Mouse (Mus musculus): ENCODE data around the gene Fbln5. TPM values are rescaled to one million over a fixed set of nuclear protein-coding genes. Genes with fewer than 3 reads are reported as not detected.

Fbln5 gene
- polyA plus RNA-seq, 1 experiment from 2014 or later, result 66.9 TPM

DNA sequence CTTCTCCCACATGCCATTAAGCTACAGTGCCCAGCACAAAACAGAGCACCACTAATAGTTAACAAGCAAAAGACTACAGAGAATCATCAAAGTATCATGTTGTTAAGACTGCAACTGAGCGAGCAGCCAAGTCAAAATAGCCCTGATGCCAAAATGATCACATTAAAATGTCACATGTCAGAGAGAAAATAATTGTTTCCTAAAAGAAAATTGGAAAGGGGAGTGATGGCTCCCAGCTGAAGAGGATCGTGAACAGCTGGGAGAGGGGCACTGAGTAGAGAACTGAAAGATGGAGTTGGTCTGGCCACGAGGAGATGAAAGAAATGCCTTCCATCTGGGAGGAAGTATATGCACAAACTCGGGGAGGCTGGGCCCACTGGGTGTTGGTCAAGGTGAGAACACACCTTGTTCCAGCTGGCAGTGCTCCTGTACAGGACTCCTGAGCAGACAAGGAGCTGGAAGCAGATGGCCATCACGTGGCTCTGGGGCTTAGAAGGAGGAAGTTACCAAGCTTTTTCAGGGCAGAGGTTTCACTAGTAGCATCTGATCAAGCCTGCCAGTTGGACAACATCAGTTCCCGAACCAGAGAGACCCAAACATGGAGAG is 59.3 kb downstream of the Fbln5 start:
- H3K9me3 ChIP-seq (replicated peaks; ENCODE audit: control insufficient read depth, low read length), result no peaks in the 10 kb centered on the region
- no peaks in the 10 kb centered on the region for H3K36me3 ChIP-seq (ENCODE audit: control insufficient read depth, insufficient read depth, low read length)
- peak; percentile 81 for ATAC-seq (ENCODE audit: insufficient read depth, low FRiP score)
- H3K27me3 ChIP-seq (ENCODE audit: control insufficient read depth, insufficient read depth, low read length), result no peaks in the 10 kb centered on the region
- peaks cover 7% of the 10 kb centered on the region; the same call in 1 of the 2 replicates for H3K4me1 ChIP-seq (ENCODE audit: control insufficient read depth, insufficient read depth, low read length)
- peak overlapping the region; percentile 39 for H3K27ac ChIP-seq (ENCODE audit: low read length)
- H3K4me2 ChIP-seq (ENCODE audit: low read depth, low read length), result no peak overlapping the region
- H3K9ac ChIP-seq (ENCODE audit: low read length), result no peak overlapping the region
- WGBS, result 53% methylated on average over 6 of the region's 6 CpGs
- no peak overlapping the region for H3K4me3 ChIP-seq (replicated peaks; ENCODE audit: low read length)

DNA sequence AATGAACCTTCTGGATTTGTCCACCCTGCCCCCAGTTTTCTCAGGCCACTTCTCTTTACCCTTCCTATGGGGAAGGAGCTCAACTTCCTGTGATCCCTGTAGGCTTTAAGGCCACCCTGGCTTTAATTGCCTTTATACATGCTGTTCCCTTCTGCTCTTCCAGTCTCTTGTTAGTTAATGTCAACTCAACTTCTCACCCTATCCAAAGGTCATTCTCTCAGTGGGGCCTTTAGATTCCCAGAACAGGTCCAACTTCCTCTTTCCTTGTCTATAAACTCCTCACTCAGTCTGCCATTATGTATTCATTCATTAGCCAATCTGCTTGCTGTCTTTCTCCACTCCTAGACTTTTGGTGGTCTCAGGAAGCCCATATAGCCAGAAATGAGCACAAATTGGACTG is 60.2 kb downstream of the Fbln5 start:
- H3K9ac ChIP-seq (ENCODE audit: low read length), result no peak overlapping the region
- peak; percentile 67; the same call in 1 of the 2 replicates for ATAC-seq (ENCODE audit: insufficient read depth, low FRiP score)
- H3K4me2 ChIP-seq (ENCODE audit: low read depth, low read length), result no peak overlapping the region
- no peaks in the 10 kb centered on the region for H3K9me3 ChIP-seq (replicated peaks; ENCODE audit: control insufficient read depth, low read length)
- no peaks in the 10 kb centered on the region for H3K36me3 ChIP-seq (ENCODE audit: control insufficient read depth, insufficient read depth, low read length)
- H3K27me3 ChIP-seq (ENCODE audit: control insufficient read depth, insufficient read depth, low read length), result no peaks in the 10 kb centered on the region
- H3K4me1 ChIP-seq (ENCODE audit: control insufficient read depth, insufficient read depth, low read length), result peaks cover 7% of the 10 kb centered on the region; the same call in 1 of the 2 replicates
- H3K27ac ChIP-seq (ENCODE audit: low read length), result peak overlapping the region; percentile 39; the same call in 1 of the 2 replicates
- no peak overlapping the region for H3K4me3 ChIP-seq (replicated peaks; ENCODE audit: low read length)

DNA sequence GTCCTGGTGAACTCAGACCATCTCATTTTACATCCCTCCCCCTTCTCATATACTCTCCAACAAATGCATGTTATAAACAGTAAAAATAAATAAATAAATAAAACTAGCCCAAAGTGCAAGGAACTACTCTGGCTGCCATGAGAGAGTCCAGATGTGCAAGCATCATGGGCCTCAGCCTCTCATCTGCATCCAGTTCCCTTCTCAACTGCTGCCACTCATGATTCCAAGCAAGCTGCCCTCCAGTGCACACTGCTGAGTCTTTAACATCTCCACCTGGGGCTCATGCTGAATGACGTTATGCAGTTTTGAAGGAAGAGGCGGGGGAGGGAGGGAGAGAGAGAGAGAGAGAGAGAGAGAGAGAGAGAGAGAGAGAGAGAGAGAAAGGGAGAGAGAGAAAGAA is 76.5 kb downstream of the Fbln5 start:
- Histone ChIP-seq H3K4me2 (ENCODE audit: low read depth, low read length) (no peak overlapping the region), H3K4me1 (ENCODE audit: control insufficient read depth, insufficient read depth, low read length) (no peaks in the 10 kb centered on the region), H3K27me3 (ENCODE audit: control insufficient read depth, insufficient read depth, low read length) (no peaks in the 10 kb centered on the region), H3K9ac (ENCODE audit: low read length) (no peak overlapping the region), H3K27ac (ENCODE audit: low read length) (no peak overlapping the region), H3K36me3 (ENCODE audit: control insufficient read depth, insufficient read depth, low read length) (no peaks in the 10 kb centered on the region), H3K4me3 (replicated peaks; ENCODE audit: low read length) (no peak overlapping the region), H3K9me3 (replicated peaks; ENCODE audit: control insufficient read depth, low read length) (no peaks in the 10 kb centered on the region)
- WGBS, result 40% methylated on average over 2 of the region's 2 CpGs
- ATAC-seq (ENCODE audit: insufficient read depth, low FRiP score), result no peak

DNA sequence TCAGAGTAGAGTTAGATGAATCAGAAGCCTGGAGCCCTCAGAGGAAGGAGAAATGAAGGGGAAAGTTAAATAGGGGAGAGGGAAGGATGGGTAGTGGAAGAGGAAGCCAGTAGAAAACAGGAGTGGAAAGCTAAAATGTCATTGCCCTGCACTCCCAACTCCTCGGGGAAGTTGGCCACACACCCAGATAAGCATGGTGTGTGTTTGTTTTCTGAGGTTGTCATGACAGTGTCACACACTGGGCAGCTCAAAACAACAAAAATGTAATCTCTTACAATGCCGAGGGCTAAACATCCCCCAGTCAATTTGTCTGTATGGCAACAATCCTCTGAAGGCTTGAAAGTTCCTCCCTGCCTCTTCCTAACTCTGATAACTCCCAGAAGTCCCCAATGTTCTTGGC is 78.4 kb downstream of the Fbln5 start:
- H3K4me2 ChIP-seq (ENCODE audit: low read depth, low read length), result no peak overlapping the region
- no peaks in the 10 kb centered on the region for H3K27me3 ChIP-seq (ENCODE audit: control insufficient read depth, insufficient read depth, low read length)
- H3K4me3 ChIP-seq (replicated peaks; ENCODE audit: low read length), result no peak overlapping the region
- ATAC-seq (ENCODE audit: insufficient read depth, low FRiP score), result no peak
- WGBS, result 25% methylated on average over 2 of the region's 2 CpGs
- H3K36me3 ChIP-seq (ENCODE audit: control insufficient read depth, insufficient read depth, low read length), result no peaks in the 10 kb centered on the region
- no peaks in the 10 kb centered on the region for H3K9me3 ChIP-seq (replicated peaks; ENCODE audit: control insufficient read depth, low read length)
- H3K27ac ChIP-seq (ENCODE audit: low read length), result no peak overlapping the region
- no peaks in the 10 kb centered on the region for H3K4me1 ChIP-seq (ENCODE audit: control insufficient read depth, insufficient read depth, low read length)
- H3K9ac ChIP-seq (ENCODE audit: low read length), result no peak overlapping the region

DNA sequence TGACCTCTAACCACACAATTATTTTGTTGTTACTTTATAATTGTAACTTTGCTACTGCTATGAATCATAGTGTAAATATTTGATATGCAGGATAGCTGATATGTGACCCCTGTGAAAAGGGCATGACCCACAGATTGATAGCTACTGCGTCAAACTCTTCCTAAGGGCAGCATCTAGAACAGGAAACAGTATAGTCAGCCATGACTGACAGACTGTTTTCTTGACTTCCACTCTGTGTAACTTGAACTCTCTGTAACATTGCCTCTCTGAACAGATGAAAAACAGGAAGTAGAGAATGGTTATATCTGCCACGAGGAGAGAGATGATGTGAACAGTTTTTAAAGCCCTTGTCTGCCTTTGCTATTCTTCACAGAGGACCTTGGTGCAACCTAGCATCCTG is 78.8 kb downstream of the Fbln5 start:
- no peak overlapping the region for H3K27ac ChIP-seq (ENCODE audit: low read length)
- no peaks in the 10 kb centered on the region for H3K4me1 ChIP-seq (ENCODE audit: control insufficient read depth, insufficient read depth, low read length)
- no peaks in the 10 kb centered on the region for H3K27me3 ChIP-seq (ENCODE audit: control insufficient read depth, insufficient read depth, low read length)
- H3K36me3 ChIP-seq (ENCODE audit: control insufficient read depth, insufficient read depth, low read length), result no peaks in the 10 kb centered on the region
- no peak overlapping the region for H3K9ac ChIP-seq (ENCODE audit: low read length)
- H3K9me3 ChIP-seq (replicated peaks; ENCODE audit: control insufficient read depth, low read length), result no peaks in the 10 kb centered on the region
- no peak overlapping the region for H3K4me2 ChIP-seq (ENCODE audit: low read depth, low read length)
- WGBS, result 16% methylated on average over 2 of the region's 2 CpGs
- no peak for ATAC-seq (ENCODE audit: insufficient read depth, low FRiP score)
- no peak overlapping the region for H3K4me3 ChIP-seq (replicated peaks; ENCODE audit: low read length)

DNA sequence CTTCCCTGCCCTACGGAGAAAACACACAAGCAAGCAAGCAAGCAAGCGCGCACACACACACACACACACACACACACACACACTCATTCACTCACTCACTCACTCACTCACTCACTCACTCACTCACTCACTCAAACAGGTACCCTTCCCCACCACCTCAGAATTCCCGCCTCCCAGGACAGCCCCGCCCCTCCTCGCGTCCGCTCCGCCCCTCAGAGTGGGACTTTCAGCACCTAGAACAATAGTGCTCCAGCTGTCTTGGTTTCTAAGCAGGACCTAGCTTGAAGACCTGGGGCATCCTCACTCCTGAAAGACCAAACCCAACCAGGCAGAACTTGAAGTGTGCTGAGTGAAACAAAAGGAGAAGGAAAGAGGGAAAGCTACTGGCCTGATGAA is 100.1 kb downstream of the Fbln5 start:
- Histone ChIP-seq H3K4me2 (ENCODE audit: low read depth, low read length) (peak overlapping the region; percentile 94), H3K4me1 (ENCODE audit: control insufficient read depth, insufficient read depth, low read length) (0 out of 2 replicates have a peak, but pooled peaks cover 2% of the 10 kb centered on the region), H3K9me3 (replicated peaks; ENCODE audit: control insufficient read depth, low read length) (no peaks in the 10 kb centered on the region), H3K27ac (ENCODE audit: low read length) (no peak overlapping the region), H3K27me3 (ENCODE audit: control insufficient read depth, insufficient read depth, low read length) (no peaks in the 10 kb centered on the region), H3K4me3 (replicated peaks; ENCODE audit: low read length) (peak overlapping the region; percentile 68), H3K36me3 (ENCODE audit: control insufficient read depth, insufficient read depth, low read length) (no peaks in the 10 kb centered on the region), H3K9ac (ENCODE audit: low read length) (peak overlapping the region; percentile 75; the same call in 1 of the 2 replicates)
- peak; percentile 67; the same call in 1 of the 2 replicates for ATAC-seq (ENCODE audit: insufficient read depth, low FRiP score)
- under 1% methylated on average over 9 of the region's 9 CpGs for WGBS

DNA sequence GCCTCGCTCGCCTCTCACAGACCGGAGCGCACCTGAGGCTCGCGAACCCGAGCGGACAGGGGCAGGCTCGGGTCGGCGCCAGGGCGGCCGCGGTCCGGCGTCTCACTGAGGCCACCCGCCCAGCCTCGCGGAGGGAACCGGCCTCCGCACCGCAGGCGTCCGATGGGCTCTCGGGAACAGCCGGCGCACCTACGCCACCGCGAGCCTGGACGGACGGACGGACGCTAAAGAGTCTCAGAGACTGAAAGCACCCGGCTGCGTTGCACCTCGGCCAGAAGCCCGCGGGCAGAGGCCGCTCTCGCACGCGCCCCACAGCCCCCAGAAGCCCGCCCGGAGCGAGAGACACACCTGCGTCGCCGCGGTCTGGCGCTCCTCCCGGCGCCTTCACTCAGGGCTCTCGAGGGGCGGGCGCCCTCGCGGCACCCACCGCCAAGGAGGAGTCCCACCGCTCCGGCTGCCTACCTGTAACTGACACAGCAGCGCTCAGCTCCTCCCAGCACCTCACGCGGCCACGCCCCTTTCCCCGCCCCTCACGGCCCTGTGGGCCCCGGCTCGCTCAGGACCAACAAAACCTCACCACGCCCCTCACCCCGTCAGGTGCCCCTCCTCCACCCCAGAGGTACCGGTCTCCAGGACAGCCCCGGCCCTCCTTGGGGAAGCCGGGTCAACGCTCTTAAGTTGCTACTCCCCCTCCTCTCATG is 100.7 kb downstream of the Fbln5 start, which contains the start of gene Tc2n:
TSS of gene Tc2n (minus strand) at position 470 of the 701 bp plus-strand sequence.
- WGBS, result under 1% methylated on average over 71 of the region's 75 CpGs
- Histone ChIP-seq H3K36me3 (ENCODE audit: control insufficient read depth, insufficient read depth, low read length) (no peaks in the 10 kb centered on the region), H3K27ac (ENCODE audit: low read length) (peak within 1 kb of the TSS; percentile 85), H3K9me3 (replicated peaks; ENCODE audit: control insufficient read depth, low read length) (no peaks in the 10 kb centered on the region), H3K4me2 (ENCODE audit: low read depth, low read length) (peak within 1 kb of the TSS; percentile 94), H3K27me3 (ENCODE audit: control insufficient read depth, insufficient read depth, low read length) (no peaks in the 10 kb centered on the region), H3K9ac (ENCODE audit: low read length) (peak within 1 kb of the TSS; percentile 75), H3K4me3 (replicated peaks; ENCODE audit: low read length) (peak within 1 kb of the TSS; percentile 68), H3K4me1 (ENCODE audit: control insufficient read depth, insufficient read depth, low read length) (0 out of 2 replicates have a peak, but pooled peaks cover 2% of the 10 kb centered on the region)
- ATAC-seq (ENCODE audit: insufficient read depth, low FRiP score), result peak; percentile 99

DNA sequence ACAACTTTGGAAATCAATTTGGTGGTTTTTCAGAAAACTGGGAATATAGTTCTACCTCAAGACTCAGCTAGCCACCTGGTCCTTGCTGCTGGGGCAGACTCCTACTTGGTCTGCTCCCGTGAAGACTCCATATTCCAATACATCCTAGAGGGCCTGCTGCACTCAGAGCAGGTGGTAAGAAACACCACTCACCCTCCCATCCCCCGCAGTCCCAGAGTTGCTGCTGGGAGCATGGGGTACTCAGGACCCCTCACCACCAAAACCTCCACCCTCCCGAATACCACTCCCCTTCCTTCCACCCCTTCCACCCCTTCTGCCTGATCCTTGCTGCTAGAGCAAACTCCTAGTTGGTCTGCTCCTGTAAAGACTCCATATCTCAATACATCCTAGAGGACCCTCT is 119.7 kb downstream of the Fbln5 start:
- no peaks in the 10 kb centered on the region for H3K4me1 ChIP-seq (ENCODE audit: control insufficient read depth, insufficient read depth, low read length)
- WGBS, result 73% methylated on average over 3 of the region's 3 CpGs
- H3K4me3 ChIP-seq (replicated peaks; ENCODE audit: low read length), result no peak overlapping the region
- no peaks in the 10 kb centered on the region for H3K9me3 ChIP-seq (replicated peaks; ENCODE audit: control insufficient read depth, low read length)
- H3K9ac ChIP-seq (ENCODE audit: low read length), result no peak overlapping the region
- ATAC-seq (ENCODE audit: insufficient read depth, low FRiP score), result no peak
- no peak overlapping the region for H3K4me2 ChIP-seq (ENCODE audit: low read depth, low read length)
- no peak overlapping the region for H3K27ac ChIP-seq (ENCODE audit: low read length)
- no peaks in the 10 kb centered on the region for H3K36me3 ChIP-seq (ENCODE audit: control insufficient read depth, insufficient read depth, low read length)
- H3K27me3 ChIP-seq (ENCODE audit: control insufficient read depth, insufficient read depth, low read length), result no peaks in the 10 kb centered on the region

All from stomach, embryonic 16.5 days (tissue).